Mouse (Mus musculus) CD4-positive, CD25-positive, alpha-beta regulatory T cell, adult 2 months (primary cell): Measurements from ENCODE around the gene Pamr1.
A peak's percentile ranks its signal among the peaks of the same experiment; 100 is the strongest.

ENCODE experiments used
- DNase-seq: peaks from one replicate; pipeline ENCODE4 v3.0.0-alpha.2; 2012; ENCODE audit warnings: low read depth, low spot score

Gene Pamr1

GRCm38 (mm10) chr2:102549611-102550266, at the start of gene Pamr1:
Gene Pamr1 (plus strand): TSS chr2:102550012.
- no peak for DNase-seq

- no peak for DNase-seq
These were observed 42.2 kb upstream of the Pamr1 start for GRCm38 (mm10) chr2:102507633-102508032.

GRCm38 (mm10) chr2:102508154-102508553, 41.7 kb upstream of the Pamr1 start:
- no peak for DNase-seq

- DNase-seq, result no peak
These were observed 29.9 kb upstream of the Pamr1 start for GRCm38 (mm10) chr2:102519956-102520355.

- DNase-seq, result no peak
These were observed 22.2 kb upstream of the Pamr1 start for GRCm38 (mm10) chr2:102527563-102527962.

- DNase-seq, result no peak
These were observed 16.4 kb upstream of the Pamr1 start for GRCm38 (mm10) chr2:102533437-102533836.

GRCm38 (mm10) chr2:102536766-102537165, 13.0 kb upstream of the Pamr1 start:
- no peak for DNase-seq

- no peak for DNase-seq
These were observed 9.2 kb upstream of the Pamr1 start for GRCm38 (mm10) chr2:102540438-102541230.

GRCm38 (mm10) chr2:102541404-102542125, 8.2 kb upstream of the Pamr1 start:
- DNase-seq, result no peak

GRCm38 (mm10) chr2:102543961-102544719, 5.7 kb upstream of the Pamr1 start:
- DNase-seq, result no peak

- no peak for DNase-seq
These were observed 1.2 kb downstream of the Pamr1 start for GRCm38 (mm10) chr2:102550910-102551582.

- no peak for DNase-seq
These were observed 1.8 kb downstream of the Pamr1 start for GRCm38 (mm10) chr2:102551594-102551993.

- no peak for DNase-seq
These were observed 2.3 kb downstream of the Pamr1 start for GRCm38 (mm10) chr2:102552095-102552537.

- DNase-seq, result no peak
These were observed 7.3 kb downstream of the Pamr1 start for GRCm38 (mm10) chr2:102557085-102557484.

- DNase-seq, result no peak
These were observed 9.2 kb downstream of the Pamr1 start for GRCm38 (mm10) chr2:102558965-102559364.

GRCm38 (mm10) chr2:102563848-102564247, 14.0 kb downstream of the Pamr1 start:
- no peak for DNase-seq

GRCm38 (mm10) chr2:102579248-102579647, 29.4 kb downstream of the Pamr1 start:
- no peak for DNase-seq

- DNase-seq, result peak; percentile 30
These were observed 40.2 kb downstream of the Pamr1 start for GRCm38 (mm10) chr2:102589977-102590376.

GRCm38 (mm10) chr2:102594535-102594934, 44.7 kb downstream of the Pamr1 start:
- DNase-seq, result no peak

- no peak for DNase-seq
These were observed 45.8 kb downstream of the Pamr1 start for GRCm38 (mm10) chr2:102595395-102596130.
